Mouse (Mus musculus) MEL (cell line): ENCODE measurements around the gene Mpz. TPM values are rescaled to one million over a fixed set of nuclear protein-coding genes. Genes with fewer than 3 reads are reported as not detected.

ENCODE experiments used
- DNase-seq: peaks from one replicate; pipeline ENCODE4 v3.0.0; 2011; ENCODE audit warnings: low read depth, low spot score
- H3K27ac ChIP-seq: 2 replicates; pipeline ENCODE4 v1.5.1; 2012; ENCODE audit warnings: low read depth, mild to moderate bottlenecking, control low read depth, low read length, moderate library complexity; ENCODE audit not compliant: control insufficient read depth
- H3K27me3 ChIP-seq, 2 experiments: fragments of 150-350 bp in 1 of 2; sonication (generic) in 1 of 2; 2 replicates each; pipeline ENCODE4 v1.6.1; 2012; ENCODE audit warnings: low read length in 2 of 2, mild to moderate bottlenecking in 2 of 2, improper control_type of control experiment in 1 of 2, moderate library complexity in 1 of 2; ENCODE audit not compliant: insufficient read depth in 2 of 2, control insufficient read depth in 1 of 2
- H3K36me3 ChIP-seq, 2 experiments: 2 replicates each; pipeline ENCODE4 v1.6.1; 2012 to 2014; ENCODE audit warnings: low read length in 2 of 2, improper control_type of control experiment in 1 of 2, inconsistent platforms in 1 of 2, mild to moderate bottlenecking in 1 of 2; ENCODE audit not compliant: insufficient read depth in 2 of 2, control insufficient read depth in 1 of 2
- H3K4me1 ChIP-seq, 2 experiments: fragments of 150-350 bp in 1 of 2; sonication (generic) in 1 of 2; 2 replicates each; pipeline ENCODE4 v1.6.1; 2012; ENCODE audit warnings: low read length in 2 of 2, improper control_type of control experiment in 1 of 2, mild to moderate bottlenecking in 1 of 2; ENCODE audit not compliant: insufficient read depth in 2 of 2, control insufficient read depth in 1 of 2
- H3K4me3 ChIP-seq, 2 experiments: fragments of 150-350 bp in 1 of 2; sonication (generic) in 1 of 2; 2 replicates each; pipeline ENCODE4 v1.5.1; 2012; ENCODE audit warnings: low read depth in 2 of 2, low read length in 2 of 2, mild to moderate bottlenecking in 2 of 2, moderate library complexity in 2 of 2, control low read depth in 1 of 2, improper control_type of control experiment in 1 of 2; ENCODE audit not compliant: control insufficient read depth in 1 of 2, insufficient read depth in 1 of 2
- H3K79me2 ChIP-seq: 2 replicates; pipeline ENCODE4 v1.6.1; 2012; ENCODE audit warnings: mild to moderate bottlenecking, low read length, moderate library complexity; ENCODE audit not compliant: control insufficient read depth, poor library complexity, insufficient read depth
- H3K9ac ChIP-seq: 2 replicates; pipeline ENCODE4 v1.6.1; 2012; ENCODE audit warnings: low read depth, mild to moderate bottlenecking, control low read depth, low read length, moderate library complexity; ENCODE audit not compliant: control insufficient read depth, poor library complexity, severe bottlenecking
- H3K9me3 ChIP-seq: fragments of 150-350 bp; sonication (generic); replicated peaks from 2 replicates; pipeline ENCODE4 v1.6.1; 2012; ENCODE audit warnings: mild to moderate bottlenecking, low read length, improper control_type of control experiment, moderate library complexity; ENCODE audit not compliant: insufficient read depth
- BHLHE40 ChIP-seq: IDR thresholded peaks from 2 replicates; pipeline ENCODE4 v1.6.1; 2012; ENCODE audit warnings: low read depth, mild to moderate bottlenecking, inconsistent platforms, low read length, improper control_type of control experiment, borderline replicate concordance
- CHD1 ChIP-seq: IDR thresholded peaks from 2 replicates; pipeline ENCODE4 v1.6.1; 2012; ENCODE audit warnings: low read depth, mild to moderate bottlenecking, inconsistent platforms, low read length, improper control_type of control experiment
- E2F4 ChIP-seq: IDR thresholded peaks from 2 replicates; pipeline ENCODE4 v1.6.1; 2011; ENCODE audit warnings: low read depth, low read length, improper control_type of control experiment, borderline replicate concordance
- GATA1 ChIP-seq: IDR thresholded peaks from 2 replicates; pipeline ENCODE4 v1.6.1; 2011; ENCODE audit warnings: low read depth, low read length, improper control_type of control experiment
- HCFC1 ChIP-seq: IDR thresholded peaks from 2 replicates; pipeline ENCODE4 v1.6.1; 2012; ENCODE audit warnings: low read depth, mild to moderate bottlenecking, inconsistent platforms, low read length, improper control_type of control experiment, moderate library complexity
- KAT2A ChIP-seq: conservative IDR thresholded peaks from 2 replicates; pipeline ENCODE4 v1.6.1; 2012; ENCODE audit warnings: low read depth, low read length, improper control_type of control experiment, inconsistent platforms
- MAFK ChIP-seq: IDR thresholded peaks from 2 replicates; pipeline ENCODE4 v1.6.1; 2011; ENCODE audit warnings: low read depth, mild to moderate bottlenecking, low read length, improper control_type of control experiment, borderline replicate concordance
- MAZ ChIP-seq: IDR thresholded peaks from 2 replicates; pipeline ENCODE4 v1.6.1; 2012; ENCODE audit warnings: low read depth, mild to moderate bottlenecking, inconsistent platforms, low read length, improper control_type of control experiment
- MXI1 ChIP-seq: IDR thresholded peaks from 2 replicates; pipeline ENCODE4 v1.6.1; 2011; ENCODE audit warnings: mild to moderate bottlenecking, low read depth, low read length, improper control_type of control experiment
- NELFE ChIP-seq: IDR thresholded peaks from 2 replicates; pipeline ENCODE4 v1.6.1; 2011; ENCODE audit warnings: low read depth, low read length, improper control_type of control experiment
- NRF1 ChIP-seq: IDR thresholded peaks from 2 replicates; pipeline ENCODE4 v1.6.1; 2014; ENCODE audit warnings: low read depth, mild to moderate bottlenecking, inconsistent platforms, low read length, improper control_type of control experiment, moderate library complexity; ENCODE audit not compliant: poor library complexity, insufficient read depth, severe bottlenecking
- POLR2A ChIP-seq, 2 experiments: IDR thresholded peaks; 2 replicates each; pipeline ENCODE4 v1.6.1; 2011 to 2012; ENCODE audit warnings: low read length in 2 of 2, mild to moderate bottlenecking in 2 of 2, control low read depth in 1 of 2, improper control_type of control experiment in 1 of 2, low read depth in 1 of 2, moderate library complexity in 1 of 2; ENCODE audit not compliant: control insufficient read depth in 1 of 2, insufficient read depth in 1 of 2, poor library complexity in 1 of 2
- POLR2AphosphoS5 ChIP-seq: IDR thresholded peaks from 2 replicates; pipeline ENCODE4 v1.6.1; 2012; ENCODE audit warnings: low read depth, borderline replicate concordance, mild to moderate bottlenecking, inconsistent platforms, low read length, moderate library complexity, mixed read lengths
- RCOR1 ChIP-seq: IDR thresholded peaks from 2 replicates; pipeline ENCODE4 v1.6.1; 2012; ENCODE audit warnings: low read depth, mild to moderate bottlenecking, inconsistent platforms, low read length, improper control_type of control experiment
- SIN3A ChIP-seq: IDR thresholded peaks from 2 replicates; pipeline ENCODE4 v1.6.1; 2012; ENCODE audit warnings: low read length, improper control_type of control experiment, inconsistent platforms
- TCF12 ChIP-seq: IDR thresholded peaks from 2 replicates; pipeline ENCODE4 v1.6.1; 2014; ENCODE audit warnings: low read depth, mild to moderate bottlenecking, inconsistent platforms, low read length, improper control_type of control experiment, moderate library complexity
- UBTF ChIP-seq: IDR thresholded peaks from 2 replicates; pipeline ENCODE4 v1.6.1; 2012; ENCODE audit warnings: low read depth, mild to moderate bottlenecking, inconsistent platforms, low read length, improper control_type of control experiment, moderate library complexity, borderline replicate concordance; ENCODE audit not compliant: insufficient read depth
- USF1 ChIP-seq: IDR thresholded peaks from 2 replicates; pipeline ENCODE4 v1.6.1; 2014; ENCODE audit warnings: low read depth, mild to moderate bottlenecking, inconsistent platforms, low read length, improper control_type of control experiment, moderate library complexity
- USF2 ChIP-seq, 2 experiments: IDR thresholded peaks; 2 replicates each; pipeline ENCODE4 v1.6.1; 2011 to 2012; ENCODE audit warnings: improper control_type of control experiment in 2 of 2, low read length in 2 of 2, borderline replicate concordance in 1 of 2, inconsistent platforms in 1 of 2, low read depth in 1 of 2, mild to moderate bottlenecking in 1 of 2; ENCODE audit not compliant: insufficient read depth in 1 of 2
- ZMIZ1 ChIP-seq: IDR thresholded peaks from 2 replicates; pipeline ENCODE4 v1.6.1; 2012; ENCODE audit warnings: low read depth, mild to moderate bottlenecking, inconsistent platforms, low read length, improper control_type of control experiment, moderate library complexity
- polyA plus RNA-seq, 2 experiments: library from polyadenylated mRNA; stranded (reverse) in 1 of 2; unstranded in 1 of 2; fragments of >175 nt in 1 of 2; fragments of >200 nt in 1 of 2; gene quantifications; 2 replicates each; pipeline versions ENCODE4 v1.2.1 to v1.2.4; 2012; ENCODE audit warnings: low replicate concordance in 2 of 2, low read depth in 1 of 2; ENCODE audit not compliant: insufficient read length in 2 of 2, insufficient read depth in 1 of 2, missing spikeins in 1 of 2
- total RNA-seq: library from RNA; depleted of rRNA; stranded (reverse); fragments of 300-350 nt; gene quantifications from 2 replicates; pipeline ENCODE4 v1.2.3, GENCODE M21; 2012

Gene Mpz
- total and polyA plus RNA-seq, 3 experiments: 0.28 TPM; not detected in 2

GRCm38 (mm10) chr1:171105226-171105625 lies 45.3 kb upstream of the Mpz start:
- DNase-seq: no peak
- H3K9ac ChIP-seq: no peak overlapping the region
- peaks cover 0 to 2% of the 10 kb centered on the region in 2 experiments; a peak in 1 of 4 replicates for H3K4me1 ChIP-seq
- no peaks in the 10 kb centered on the region; the same call in 1 of the 2 replicates for H3K79me2 ChIP-seq
- H3K9me3 ChIP-seq: no peaks in the 10 kb centered on the region
- H3K4me3 ChIP-seq: no peak overlapping the region
- H3K36me3 ChIP-seq: peaks cover 0 to 4% of the 10 kb centered on the region in 2 experiments; a peak in 2 of 4 replicates
- no peak for TF ChIP-seq GATA1
- no peak for TF ChIP-seq HCFC1
- TF ChIP-seq UBTF: no peak
- TF ChIP-seq BHLHE40: no peak
- TF ChIP-seq RCOR1: no peak
- TF ChIP-seq E2F4: no peak
- TF ChIP-seq MAZ: no peak
- TF ChIP-seq MAFK: no peak
- no peak for TF ChIP-seq USF1
- TF ChIP-seq USF2 (IDR thresholded peaks at IDR 0.05; ENCODE audit: borderline replicate concordance in 1 of 2, insufficient read depth in 1 of 2, low read depth in 1 of 2, low read length in 2 of 2): no peak
- no peak for TF ChIP-seq SIN3A
- TF ChIP-seq TCF12: no peak
- TF ChIP-seq KAT2A: no peak
- no peak for TF ChIP-seq POLR2AphosphoS5
- no peak for TF ChIP-seq POLR2A (IDR thresholded peaks at IDR 0.05; ENCODE audit: control insufficient read depth in 1 of 2, insufficient read depth in 1 of 2, low read depth in 1 of 2, low read length in 2 of 2, poor library complexity in 1 of 2)
- no peak for TF ChIP-seq ZMIZ1
- TF ChIP-seq MXI1: no peak
- TF ChIP-seq NRF1: no peak
- no peak for TF ChIP-seq NELFE
- TF ChIP-seq, all 39 proteins: peak for 0
- H3K27me3 ChIP-seq: no peaks in the 10 kb centered on the region
- H3K27ac ChIP-seq: no peak overlapping the region

GRCm38 (mm10) chr1:171109620-171110019 lies 40.9 kb upstream of the Mpz start:
- Histone ChIP-seq H3K27me3 (no peaks in the 10 kb centered on the region), H3K27ac (no peak overlapping the region), H3K79me2 (no peaks in the 10 kb centered on the region; the same call in 1 of the 2 replicates), H3K4me3 (no peak overlapping the region), H3K4me1 (peaks cover 4 to 5% of the 10 kb centered on the region in 2 experiments; a peak in 3 of 4 replicates), H3K9me3 (no peaks in the 10 kb centered on the region), H3K9ac (no peak overlapping the region), H3K36me3 (peaks cover 0 to 8% of the 10 kb centered on the region in 2 experiments; a peak in 2 of 4 replicates)
- TF ChIP-seq ZMIZ1: no peak
- peak; percentile 46; the same call in 1 of the 2 replicates for TF ChIP-seq USF1
- no peak for TF ChIP-seq CHD1
- no peak for TF ChIP-seq UBTF
- no peak for DNase-seq
